Mouse (Mus musculus): ENCODE measurements around the gene Serp2. TPM values are rescaled to one million over a fixed set of nuclear protein-coding genes. Genes with fewer than 3 reads are reported as not detected.

The Serp2 gene
- total RNA-seq, 1 experiment: 3.5 TPM

- DNase-seq (ENCODE audit: low read depth, low spot score): no peak
- Histone ChIP-seq H3K36me3 (ENCODE audit: control insufficient read depth, insufficient read depth, low read length, poor library complexity, severe bottlenecking) (peaks cover 7% of the 10 kb centered on the region; the same call in 1 of the 2 replicates), H3K9me3 (ENCODE audit: control insufficient read depth, insufficient read depth, low read depth, low read length) (no peaks in the 10 kb centered on the region), H3K4me3 (ENCODE audit: insufficient read depth in 1 of 2, low read depth in 1 of 2, low read length in 2 of 2, poor library complexity in 1 of 2, severe bottlenecking in 1 of 2) (peak overlapping the region in 1 of 2 experiments; percentile 11; a peak in 1 of 4 replicates), H3K4me1 (ENCODE audit: control insufficient read depth in 2 of 2, insufficient read depth in 2 of 2, low read length in 2 of 2, poor library complexity in 1 of 2) (peaks cover 9 to 28% of the 10 kb centered on the region in 2 experiments), H3K27ac (ENCODE audit: insufficient read depth, low read depth, low read length, poor library complexity, severe bottlenecking) (no peak overlapping the region), H3K9ac (ENCODE audit: insufficient read depth, low read depth, low read length, poor library complexity, severe bottlenecking) (no peak overlapping the region)
- TF ChIP-seq HCFC1 (IDR thresholded peaks at IDR 0.05; ENCODE audit: borderline replicate concordance, insufficient read depth, low read length) (no peak), ZNF384 (IDR thresholded peaks at IDR 0.05; ENCODE audit: low read depth, low read length) (no peak), ZC3H11A (IDR thresholded peaks at IDR 0.05; ENCODE audit: borderline replicate concordance, low read depth, low read length) (no peak), CHD2 (IDR thresholded peaks at IDR 0.05; ENCODE audit: low read depth, low read length) (no peak)
- in situ Hi-C loops (cut with MboI; ENCODE audit: low sequenced_read_pairs in 2 of 2, unreplicated experiment in 2 of 2): loop anchor here in 1 of 2 experiments (25.0 kb wide), 1 partner anchor 369 kb away; no protein-coding TSS in a partner anchor
Measured at GRCm38 (mm10) chr14:76518217-76518616, 38.5 kb downstream of the Serp2 start.

- Histone ChIP-seq H3K36me3 (ENCODE audit: control insufficient read depth, insufficient read depth, low read length, poor library complexity, severe bottlenecking) (peaks cover 7% of the 10 kb centered on the region; the same call in 1 of the 2 replicates), H3K9ac (ENCODE audit: insufficient read depth, low read depth, low read length, poor library complexity, severe bottlenecking) (peak overlapping the region; percentile 84), H3K4me3 (ENCODE audit: insufficient read depth in 1 of 2, low read depth in 1 of 2, low read length in 2 of 2, poor library complexity in 1 of 2, severe bottlenecking in 1 of 2) (peak overlapping the region; percentile 61 to 69), H3K27ac (ENCODE audit: insufficient read depth, low read depth, low read length, poor library complexity, severe bottlenecking) (peak overlapping the region; percentile 98), H3K4me1 (ENCODE audit: control insufficient read depth in 2 of 2, insufficient read depth in 2 of 2, low read length in 2 of 2, poor library complexity in 1 of 2) (peaks cover 10 to 39% of the 10 kb centered on the region in 2 experiments), H3K9me3 (ENCODE audit: control insufficient read depth, insufficient read depth, low read depth, low read length) (no peaks in the 10 kb centered on the region)
- TF ChIP-seq MAFK (IDR thresholded peaks at IDR 0.05; ENCODE audit: insufficient read depth, low read depth, low read length) (peak; percentile 91), ZC3H11A (IDR thresholded peaks at IDR 0.05; ENCODE audit: borderline replicate concordance, low read depth, low read length) (no peak), ZNF384 (IDR thresholded peaks at IDR 0.05; ENCODE audit: low read depth, low read length) (no peak), CHD2 (IDR thresholded peaks at IDR 0.05; ENCODE audit: low read depth, low read length) (no peak), HCFC1 (IDR thresholded peaks at IDR 0.05; ENCODE audit: borderline replicate concordance, insufficient read depth, low read length) (0 out of 2 replicates have a peak, but pooled peaks have one; percentile 58)
- in situ Hi-C loops (cut with MboI; ENCODE audit: low sequenced_read_pairs in 2 of 2, unreplicated experiment in 2 of 2): loop anchor here in 1 of 2 experiments (25.0 kb wide), 1 partner anchor 372 kb away; no protein-coding TSS in a partner anchor
- DNase-seq (ENCODE audit: low read depth, low spot score): peak; percentile 85
Measured at GRCm38 (mm10) chr14:76515620-76516019, 41.1 kb downstream of the Serp2 start.

- Histone ChIP-seq H3K4me3 (ENCODE audit: insufficient read depth in 1 of 2, low read depth in 1 of 2, low read length in 2 of 2, poor library complexity in 1 of 2, severe bottlenecking in 1 of 2) (no peak overlapping the region), H3K9me3 (ENCODE audit: control insufficient read depth, insufficient read depth, low read depth, low read length) (no peaks in the 10 kb centered on the region), H3K36me3 (ENCODE audit: control insufficient read depth, insufficient read depth, low read length, poor library complexity, severe bottlenecking) (peaks cover 4% of the 10 kb centered on the region; the same call in 1 of the 2 replicates), H3K9ac (ENCODE audit: insufficient read depth, low read depth, low read length, poor library complexity, severe bottlenecking) (no peak overlapping the region), H3K4me1 (ENCODE audit: control insufficient read depth in 2 of 2, insufficient read depth in 2 of 2, low read length in 2 of 2, poor library complexity in 1 of 2) (peaks cover 8 to 37% of the 10 kb centered on the region in 2 experiments), H3K27ac (ENCODE audit: insufficient read depth, low read depth, low read length, poor library complexity, severe bottlenecking) (no peak overlapping the region)
- DNase-seq (ENCODE audit: low read depth, low spot score): no peak
- TF ChIP-seq MAFK (IDR thresholded peaks at IDR 0.05; ENCODE audit: insufficient read depth, low read depth, low read length): no peak
- peak; percentile 75 for TF ChIP-seq ZNF384 (IDR thresholded peaks at IDR 0.05; ENCODE audit: low read depth, low read length)
- in situ Hi-C loops (cut with MboI; ENCODE audit: low sequenced_read_pairs in 2 of 2, unreplicated experiment in 2 of 2): loop anchor here in 1 of 2 experiments (25.0 kb wide), 1 partner anchor 373 kb away; no protein-coding TSS in a partner anchor
Measured at GRCm38 (mm10) chr14:76514050-76514585, 42.6 kb downstream of the Serp2 start.

- DNase-seq (ENCODE audit: low read depth, low spot score): no peak
- H3K9ac ChIP-seq (ENCODE audit: insufficient read depth, low read depth, low read length, poor library complexity, severe bottlenecking): peak overlapping the region; percentile 8; the same call in 1 of the 2 replicates
- in situ Hi-C loops (cut with MboI; ENCODE audit: low sequenced_read_pairs in 2 of 2, unreplicated experiment in 2 of 2): loop anchor here in 1 of 2 experiments (25.0 kb wide), 1 partner anchor 374 kb away; no protein-coding TSS in a partner anchor
Measured at GRCm38 (mm10) chr14:76513395-76514049, 43.2 kb downstream of the Serp2 start.

More at GRCm38 (mm10) chr14:76513395-76514049, 43.2 kb downstream of the Serp2 start:
- H3K4me3 ChIP-seq (ENCODE audit: insufficient read depth in 1 of 2, low read depth in 1 of 2, low read length in 2 of 2, poor library complexity in 1 of 2, severe bottlenecking in 1 of 2): peak overlapping the region in 1 of 2 experiments; percentile 14; a peak in 1 of 4 replicates
- no peak for TF ChIP-seq MAFK (IDR thresholded peaks at IDR 0.05; ENCODE audit: insufficient read depth, low read depth, low read length)
- no peak for TF ChIP-seq HCFC1 (IDR thresholded peaks at IDR 0.05; ENCODE audit: borderline replicate concordance, insufficient read depth, low read length)
- no peak for TF ChIP-seq ZNF384 (IDR thresholded peaks at IDR 0.05; ENCODE audit: low read depth, low read length)
- TF ChIP-seq ZC3H11A (IDR thresholded peaks at IDR 0.05; ENCODE audit: borderline replicate concordance, low read depth, low read length): no peak
- no peak for TF ChIP-seq CHD2 (IDR thresholded peaks at IDR 0.05; ENCODE audit: low read depth, low read length)
- H3K9me3 ChIP-seq (ENCODE audit: control insufficient read depth, insufficient read depth, low read depth, low read length): no peaks in the 10 kb centered on the region
- peak overlapping the region; percentile 15; the same call in 1 of the 2 replicates for H3K27ac ChIP-seq (ENCODE audit: insufficient read depth, low read depth, low read length, poor library complexity, severe bottlenecking)
- no peaks in the 10 kb centered on the region for H3K36me3 ChIP-seq (ENCODE audit: control insufficient read depth, insufficient read depth, low read length, poor library complexity, severe bottlenecking)
- peaks cover 8 to 34% of the 10 kb centered on the region in 2 experiments for H3K4me1 ChIP-seq (ENCODE audit: control insufficient read depth in 2 of 2, insufficient read depth in 2 of 2, low read length in 2 of 2, poor library complexity in 1 of 2)

Measured in ES-E14 (cell line).